Mouse (Mus musculus) heart, embryonic 16.5 days (tissue): ENCODE data around the gene Tgfbr2. TPM values are rescaled to one million over a fixed set of nuclear protein-coding genes. Genes with fewer than 3 reads are reported as not detected.

Experiments
- ATAC-seq: fragments of 200-750 bp; cut with Nextera tagmentation; replicated peaks from 2 replicates; pipeline ENCODE4 v1.8.0; 2017; ENCODE audit warnings: moderate number of reproducible peaks; ENCODE audit not compliant: insufficient read depth, low FRiP score; ENCODE audit errors: extremely low read depth
- H3K27ac ChIP-seq: fragments of 300-500 bp; sonication (generic); 2 replicates; pipeline ENCODE4 v1.5.1; 2014; ENCODE audit warnings: mild to moderate bottlenecking, low read length, control low read depth, moderate library complexity
- H3K27me3 ChIP-seq: fragments of 300-500 bp; sonication (generic); 2 replicates; pipeline ENCODE4 v1.6.1; 2014; ENCODE audit warnings: low read length, mixed read lengths; ENCODE audit not compliant: control insufficient read depth, insufficient read depth
- H3K36me3 ChIP-seq: fragments of 300-500 bp; sonication (generic); 2 replicates; pipeline ENCODE4 v1.6.1; 2014; ENCODE audit not compliant: control insufficient read depth, insufficient read depth
- H3K4me1 ChIP-seq: fragments of 300-500 bp; sonication (generic); 2 replicates; pipeline ENCODE4 v1.6.1; 2014; ENCODE audit warnings: low read length, mixed read lengths; ENCODE audit not compliant: control insufficient read depth, insufficient read depth
- H3K4me2 ChIP-seq: fragments of 300-500 bp; sonication (generic); 2 replicates; pipeline ENCODE4 v1.6.1; 2014; ENCODE audit warnings: low read depth, mild to moderate bottlenecking, control low read depth, low read length
- H3K4me3 ChIP-seq: fragments of 300-500 bp; sonication (generic); 2 replicates; pipeline ENCODE4 v1.5.1; 2014; ENCODE audit warnings: mild to moderate bottlenecking, control low read depth, low read length
- H3K9ac ChIP-seq: fragments of 300-500 bp; sonication (generic); 2 replicates; pipeline ENCODE4 v1.6.1; 2014; ENCODE audit warnings: low read length, control low read depth
- H3K9me3 ChIP-seq: fragments of 300-500 bp; sonication (generic); replicated peaks from 2 replicates; pipeline ENCODE4 v1.6.1; 2016; ENCODE audit warnings: low read length; ENCODE audit not compliant: control insufficient read depth
- WGBS: fragments of 180-500 bp; shearing (Covaris S2); extraction: QIAGEN DNeasy Blood & Tissue Kit; methylation state at CpG from one replicate; pipeline ENCODE4 v1.1.7; 2014; 5-methylcytosine and 5-hydroxymethylcytosine counted together
- polyA plus RNA-seq: library from polyadenylated mRNA; unstranded; fragments of >200 nt; fragmentation: Nextera tagmentation; extraction: Ambion mirVana; gene quantifications from 2 replicates; pipeline ENCODE4 v1.2.1, GENCODE M21; 2015

The Tgfbr2 gene
- polyA plus RNA-seq, 1 experiment from 2014 or later: 23.7 TPM

- Histone ChIP-seq H3K9ac (no peak overlapping the region), H3K36me3 (peaks cover 9% of the 10 kb centered on the region; the same call in 1 of the 2 replicates), H3K4me2 (peak overlapping the region; percentile 7), H3K4me3 (no peak overlapping the region), H3K4me1 (peaks cover 32% of the 10 kb centered on the region), H3K27me3 (no peaks in the 10 kb centered on the region), H3K9me3 (peaks cover 5% of the 10 kb centered on the region; the same call in 1 of the 2 replicates), H3K27ac (peak overlapping the region; percentile 52)
- WGBS: 21% methylated on average over 7 of the region's 7 CpGs
- peak; percentile 58 for ATAC-seq
Observed at GRCm38 (mm10) chr9:116150725-116151396, 24.3 kb downstream of the Tgfbr2 start.

GRCm38 (mm10) chr9:116148809-116149208 is 26.4 kb downstream of the Tgfbr2 start:
- Histone ChIP-seq H3K9me3 (no peaks in the 10 kb centered on the region), H3K27ac (no peak overlapping the region), H3K36me3 (no peaks in the 10 kb centered on the region), H3K4me1 (peaks cover 46% of the 10 kb centered on the region), H3K4me3 (no peak overlapping the region), H3K9ac (no peak overlapping the region), H3K4me2 (no peak overlapping the region), H3K27me3 (no peaks in the 10 kb centered on the region)
- WGBS: 87% methylated on average over 7 of the region's 7 CpGs
- ATAC-seq: no peak

GRCm38 (mm10) chr9:116146235-116146634 is 28.9 kb downstream of the Tgfbr2 start:
- peak; percentile 41; the same call in 1 of the 2 replicates for ATAC-seq
- 24% methylated on average over 9 of the region's 9 CpGs for WGBS

GRCm38 (mm10) chr9:116145231-116145641 is 29.9 kb downstream of the Tgfbr2 start:
- 0 out of 2 replicates have a peak overlapping the region, but pooled peaks have one; percentile 3 for H3K9ac ChIP-seq
- ATAC-seq: peak; percentile 59
- no peaks in the 10 kb centered on the region for H3K27me3 ChIP-seq
- no peaks in the 10 kb centered on the region for H3K36me3 ChIP-seq
- H3K4me3 ChIP-seq: no peak overlapping the region
- peaks cover 39% of the 10 kb centered on the region for H3K4me1 ChIP-seq
- peak overlapping the region; percentile 75 for H3K27ac ChIP-seq
- 30% methylated on average over 10 of the region's 10 CpGs for WGBS
- no peaks in the 10 kb centered on the region for H3K9me3 ChIP-seq
- H3K4me2 ChIP-seq: 0 out of 2 replicates have a peak overlapping the region, but pooled peaks have one; percentile 10

More at GRCm38 (mm10) chr9:116146235-116146634, 28.9 kb downstream of the Tgfbr2 start:
- Histone ChIP-seq H3K4me1 (peaks cover 43% of the 10 kb centered on the region), H3K4me3 (no peak overlapping the region), H3K27me3 (no peaks in the 10 kb centered on the region), H3K36me3 (no peaks in the 10 kb centered on the region), H3K9ac (peak overlapping the region; percentile 3; the same call in 1 of the 2 replicates), H3K27ac (peak overlapping the region; percentile 75), H3K4me2 (peak overlapping the region; percentile 10; the same call in 1 of the 2 replicates), H3K9me3 (no peaks in the 10 kb centered on the region)

GRCm38 (mm10) chr9:116140422-116140821 is 34.7 kb downstream of the Tgfbr2 start:
- no peak overlapping the region for H3K4me2 ChIP-seq
- ATAC-seq: no peak
- 84% methylated on average over 6 of the region's 6 CpGs for WGBS

GRCm38 (mm10) chr9:116139549-116139948 is 35.6 kb downstream of the Tgfbr2 start:
- no peaks in the 10 kb centered on the region for H3K9me3 ChIP-seq
- no peak for ATAC-seq
- H3K27ac ChIP-seq: no peak overlapping the region
- H3K9ac ChIP-seq: no peak overlapping the region
- peaks cover 23% of the 10 kb centered on the region for H3K4me1 ChIP-seq
- no peaks in the 10 kb centered on the region for H3K36me3 ChIP-seq
- no peak overlapping the region for H3K4me3 ChIP-seq
- no peak overlapping the region for H3K4me2 ChIP-seq
- 65% methylated on average over 7 of the region's 7 CpGs for WGBS
- no peaks in the 10 kb centered on the region for H3K27me3 ChIP-seq

More at GRCm38 (mm10) chr9:116140422-116140821, 34.7 kb downstream of the Tgfbr2 start:
- Histone ChIP-seq H3K9me3 (no peaks in the 10 kb centered on the region), H3K27ac (no peak overlapping the region), H3K9ac (no peak overlapping the region), H3K36me3 (no peaks in the 10 kb centered on the region), H3K27me3 (no peaks in the 10 kb centered on the region), H3K4me3 (no peak overlapping the region), H3K4me1 (peaks cover 22% of the 10 kb centered on the region)

GRCm38 (mm10) chr9:116138595-116139134 is 36.5 kb downstream of the Tgfbr2 start:
- Histone ChIP-seq H3K4me1 (peaks cover 18% of the 10 kb centered on the region), H3K4me2 (no peak overlapping the region), H3K9me3 (no peaks in the 10 kb centered on the region), H3K9ac (no peak overlapping the region), H3K36me3 (no peaks in the 10 kb centered on the region), H3K4me3 (no peak overlapping the region), H3K27me3 (no peaks in the 10 kb centered on the region), H3K27ac (peak overlapping the region; percentile 2; the same call in 1 of the 2 replicates)
- WGBS: 77% methylated on average over 11 of the region's 11 CpGs
- ATAC-seq: no peak

- H3K4me2 ChIP-seq: no peak overlapping the region
- WGBS: 71% methylated on average over 3 of the region's 3 CpGs
- no peak for ATAC-seq
- no peaks in the 10 kb centered on the region for H3K9me3 ChIP-seq
- H3K4me3 ChIP-seq: no peak overlapping the region
- peaks cover 19% of the 10 kb centered on the region for H3K4me1 ChIP-seq
- no peak overlapping the region for H3K9ac ChIP-seq
- H3K27me3 ChIP-seq: no peaks in the 10 kb centered on the region
- H3K27ac ChIP-seq: no peak overlapping the region
- H3K36me3 ChIP-seq: no peaks in the 10 kb centered on the region
Observed at GRCm38 (mm10) chr9:116137645-116138044, 37.5 kb downstream of the Tgfbr2 start.

- Histone ChIP-seq H3K9ac (no peak overlapping the region), H3K36me3 (no peaks in the 10 kb centered on the region), H3K27ac (no peak overlapping the region), H3K4me3 (no peak overlapping the region), H3K4me1 (peaks cover 19% of the 10 kb centered on the region), H3K4me2 (no peak overlapping the region), H3K9me3 (no peaks in the 10 kb centered on the region), H3K27me3 (no peaks in the 10 kb centered on the region)
- 76% methylated on average over 5 of the region's 5 CpGs for WGBS
- ATAC-seq: no peak
Observed at GRCm38 (mm10) chr9:116136811-116137210, 38.3 kb downstream of the Tgfbr2 start.
